Mouse (Mus musculus) midbrain, embryonic 11.5 days (tissue): ENCODE results near the gene Lrba. TPM values are rescaled to one million over a fixed set of nuclear protein-coding genes. Genes with fewer than 3 reads are reported as not detected.

Source experiments
- ATAC-seq: fragments of 200-750 bp; cut with Nextera tagmentation; 2 replicates; pipeline ENCODE4 v1.8.0; 2017; ENCODE audit warnings: moderate TSS enrichment, moderate library complexity; ENCODE audit not compliant: low FRiP score
- DNase-seq: peaks from one replicate; pipeline ENCODE4 v3.0.0; 2015; ENCODE audit warnings: low spot score; ENCODE audit errors: missing footprints
- H3K27ac ChIP-seq: fragments of 300-500 bp; sonication (generic); 2 replicates; pipeline ENCODE4 v1.5.1; 2014; ENCODE audit warnings: low read depth, low read length
- H3K27me3 ChIP-seq: fragments of 300-500 bp; sonication (generic); 2 replicates; pipeline ENCODE4 v1.6.1; 2014; ENCODE audit warnings: mild to moderate bottlenecking, low read length, moderate library complexity, mixed read lengths; ENCODE audit not compliant: control insufficient read depth, insufficient read depth
- H3K36me3 ChIP-seq: fragments of 300-500 bp; sonication (generic); 2 replicates; pipeline ENCODE4 v1.6.1; 2014; ENCODE audit warnings: mild to moderate bottlenecking, low read length, moderate library complexity, mixed read lengths; ENCODE audit not compliant: control insufficient read depth, insufficient read depth
- H3K4me1 ChIP-seq: fragments of 300-500 bp; sonication (generic); 2 replicates; pipeline ENCODE4 v1.6.1; 2014; ENCODE audit warnings: low read length; ENCODE audit not compliant: control insufficient read depth, insufficient read depth
- H3K4me2 ChIP-seq: fragments of 300-500 bp; sonication (generic); 2 replicates; pipeline ENCODE4 v1.6.1; 2014; ENCODE audit warnings: mild to moderate bottlenecking, moderate library complexity
- H3K4me3 ChIP-seq: fragments of 300-500 bp; sonication (generic); 2 replicates; pipeline ENCODE4 v1.5.1; 2014; ENCODE audit warnings: low read depth, low read length
- H3K9ac ChIP-seq: fragments of 300-500 bp; sonication (generic); 2 replicates; pipeline ENCODE4 v1.6.1; 2014; ENCODE audit warnings: low read length
- H3K9me3 ChIP-seq: fragments of 300-500 bp; sonication (generic); 2 replicates; pipeline ENCODE4 v1.6.1; 2016; ENCODE audit warnings: low read length; ENCODE audit not compliant: control insufficient read depth
- WGBS: fragments of 180-500 bp; shearing (Covaris S2); extraction: QIAGEN DNeasy Blood & Tissue Kit; methylation state at CpG from one replicate; pipeline ENCODE4 v1.1.7; 2014; 5-methylcytosine and 5-hydroxymethylcytosine counted together
- polyA plus RNA-seq: library from polyadenylated mRNA; unstranded; fragments of >200 nt; fragmentation: Nextera tagmentation; extraction: Ambion mirVana; gene quantifications from 2 replicates; pipeline ENCODE4 v1.2.1, GENCODE M21; 2014

Gene Lrba
- polyA plus RNA-seq, 1 experiment from 2014 or later: 7.9 TPM

DNA sequence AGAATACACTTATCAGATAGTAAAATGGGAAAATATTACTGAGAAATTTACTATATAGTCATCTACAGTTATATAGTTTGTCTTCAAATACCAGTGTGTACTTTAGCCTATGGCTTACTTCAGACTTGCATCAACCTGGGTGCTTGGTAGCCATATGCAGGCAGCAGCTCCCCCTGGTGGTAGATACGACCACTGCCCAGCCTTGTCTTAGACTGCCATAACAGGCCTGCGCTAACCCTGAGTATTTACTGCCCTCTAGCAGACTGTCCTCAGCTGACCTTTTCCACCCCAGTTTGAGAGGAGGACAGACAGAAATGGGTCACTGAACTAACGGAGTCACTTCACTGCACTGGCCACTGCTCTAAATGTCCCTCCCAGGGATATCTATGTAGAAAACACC is 588.2 kb downstream of the Lrba start:
- H3K36me3 ChIP-seq: no peaks in the 10 kb centered on the region
- H3K9ac ChIP-seq: no peak overlapping the region
- no peaks in the 10 kb centered on the region for H3K9me3 ChIP-seq
- 14% methylated on average over 3 of the region's 3 CpGs for WGBS
- H3K4me2 ChIP-seq: no peak overlapping the region
- no peak overlapping the region for H3K4me3 ChIP-seq
- no peak overlapping the region for H3K27ac ChIP-seq
- H3K4me1 ChIP-seq: peaks cover 2% of the 10 kb centered on the region; the same call in 1 of the 2 replicates
- no peaks in the 10 kb centered on the region for H3K27me3 ChIP-seq
- ATAC-seq: peak; percentile 81; the same call in 1 of the 2 replicates
- peak; percentile 93 for DNase-seq

DNA sequence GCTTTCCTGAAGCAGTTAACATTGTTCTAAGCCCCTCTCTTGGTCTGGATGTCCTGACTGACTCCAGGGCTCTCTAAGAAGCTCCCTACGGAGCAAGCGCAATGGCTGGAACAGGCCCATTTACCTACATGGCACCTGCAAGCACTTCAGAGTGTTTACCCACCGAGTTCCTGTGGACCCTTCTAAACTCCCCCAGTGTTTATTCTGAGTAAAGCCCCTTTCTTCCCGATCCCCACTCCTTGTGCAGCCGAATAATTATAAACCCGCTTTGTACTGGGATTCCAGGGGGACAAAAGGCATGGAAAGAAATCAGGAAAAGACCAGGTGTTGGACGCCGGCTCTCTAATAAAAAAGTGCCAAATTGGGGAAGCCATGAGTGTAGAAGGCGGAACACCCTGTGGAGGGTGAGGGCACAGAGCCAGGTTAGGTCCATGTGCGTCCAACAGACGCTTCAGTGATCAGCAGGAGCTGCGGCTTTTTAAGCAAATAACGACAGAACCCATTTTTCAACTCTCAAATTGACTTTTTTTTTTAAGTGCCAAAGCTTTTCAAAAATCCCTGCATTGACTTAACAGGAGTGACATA is 593.6 kb downstream of the Lrba start:
- Histone ChIP-seq H3K4me2 (no peak overlapping the region), H3K27ac (no peak overlapping the region), H3K36me3 (no peaks in the 10 kb centered on the region), H3K9me3 (no peaks in the 10 kb centered on the region), H3K9ac (no peak overlapping the region), H3K4me1 (peaks cover 5% of the 10 kb centered on the region; the same call in 1 of the 2 replicates), H3K4me3 (no peak overlapping the region), H3K27me3 (no peaks in the 10 kb centered on the region)
- 67% methylated on average over 13 of the region's 13 CpGs for WGBS
- ATAC-seq (no peak), DNase-seq (no peak)

DNA sequence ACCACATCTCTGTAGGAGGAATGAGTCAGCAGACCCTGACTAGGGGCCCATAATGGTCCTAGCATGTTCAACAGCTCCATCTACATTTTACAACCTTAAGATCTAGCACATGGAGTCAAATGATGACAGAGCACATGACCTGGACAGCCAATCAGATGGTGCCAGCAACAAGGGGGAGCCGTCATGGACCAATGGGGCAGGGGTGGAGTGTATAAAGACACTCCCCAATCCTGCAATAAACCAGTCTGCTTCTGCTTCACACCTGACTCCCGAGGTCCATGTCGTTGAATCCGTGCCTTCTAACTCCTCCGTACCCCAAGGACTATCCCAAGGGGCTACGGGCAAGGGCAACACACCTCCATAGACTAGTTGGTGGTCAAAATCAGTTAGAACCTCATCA is 594.9 kb downstream of the Lrba start:
- DNase-seq: no peak
- Histone ChIP-seq H3K4me3 (no peak overlapping the region), H3K4me1 (peaks cover 5% of the 10 kb centered on the region; the same call in 1 of the 2 replicates), H3K36me3 (no peaks in the 10 kb centered on the region), H3K4me2 (no peak overlapping the region), H3K27me3 (no peaks in the 10 kb centered on the region), H3K9ac (no peak overlapping the region), H3K27ac (no peak overlapping the region), H3K9me3 (no peaks in the 10 kb centered on the region)
- ATAC-seq: no peak
- WGBS: 98% methylated on average over 6 of the region's 6 CpGs

DNA sequence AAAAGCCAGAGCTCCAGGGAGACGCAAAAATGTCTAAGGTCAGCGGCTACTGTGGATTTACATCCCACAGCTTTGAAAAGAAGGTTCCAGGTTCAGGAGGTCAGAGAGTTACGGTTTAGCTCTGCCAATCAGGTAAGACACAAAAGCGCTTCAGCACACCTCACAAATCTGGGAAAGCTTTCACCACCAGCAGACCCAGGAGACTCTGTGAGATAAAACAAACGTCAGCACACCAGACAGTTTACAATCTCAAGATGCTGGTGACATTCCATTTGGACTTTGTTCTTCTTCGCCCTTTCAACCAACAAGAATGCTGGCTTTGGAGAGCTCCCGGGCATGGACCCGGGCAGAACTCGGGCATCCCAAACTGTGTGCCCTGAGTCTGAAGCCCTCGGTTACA is 595.9 kb downstream of the Lrba start:
- no peak overlapping the region for H3K4me2 ChIP-seq
- no peak overlapping the region for H3K4me3 ChIP-seq
- H3K4me1 ChIP-seq: peaks cover 5% of the 10 kb centered on the region; the same call in 1 of the 2 replicates
- DNase-seq: no peak
- H3K9ac ChIP-seq: no peak overlapping the region
- no peak overlapping the region for H3K27ac ChIP-seq
- H3K27me3 ChIP-seq: no peaks in the 10 kb centered on the region
- 76% methylated on average over 10 of the region's 10 CpGs for WGBS
- no peak for ATAC-seq
- H3K36me3 ChIP-seq: no peaks in the 10 kb centered on the region
- H3K9me3 ChIP-seq: no peaks in the 10 kb centered on the region

DNA sequence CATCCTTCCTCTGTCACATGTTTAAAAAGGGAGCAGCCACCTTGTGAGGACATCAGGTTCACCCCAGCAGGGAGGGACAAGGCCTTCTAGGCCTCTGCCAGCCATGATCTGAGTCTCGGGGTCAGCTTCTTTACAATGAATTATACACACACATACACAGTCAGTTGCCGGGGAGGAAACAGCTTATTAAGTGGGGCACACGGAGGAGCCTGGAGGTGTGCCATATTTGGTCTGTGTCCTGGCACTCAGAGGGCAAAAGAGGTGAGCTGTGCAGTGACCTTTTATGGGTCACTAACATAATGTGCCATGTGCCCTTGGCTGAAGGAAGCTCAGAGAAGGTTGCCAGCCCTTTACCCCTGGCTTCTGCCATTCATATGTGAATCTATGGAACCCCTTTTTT is 596.9 kb downstream of the Lrba start:
- Histone ChIP-seq H3K4me1 (peaks cover 5% of the 10 kb centered on the region; the same call in 1 of the 2 replicates), H3K27ac (no peak overlapping the region), H3K4me2 (no peak overlapping the region), H3K4me3 (no peak overlapping the region), H3K9ac (no peak overlapping the region), H3K36me3 (no peaks in the 10 kb centered on the region), H3K9me3 (no peaks in the 10 kb centered on the region), H3K27me3 (no peaks in the 10 kb centered on the region)
- DNase-seq (no peak), ATAC-seq (no peak)
- 88% methylated on average over 3 of the region's 3 CpGs for WGBS

DNA sequence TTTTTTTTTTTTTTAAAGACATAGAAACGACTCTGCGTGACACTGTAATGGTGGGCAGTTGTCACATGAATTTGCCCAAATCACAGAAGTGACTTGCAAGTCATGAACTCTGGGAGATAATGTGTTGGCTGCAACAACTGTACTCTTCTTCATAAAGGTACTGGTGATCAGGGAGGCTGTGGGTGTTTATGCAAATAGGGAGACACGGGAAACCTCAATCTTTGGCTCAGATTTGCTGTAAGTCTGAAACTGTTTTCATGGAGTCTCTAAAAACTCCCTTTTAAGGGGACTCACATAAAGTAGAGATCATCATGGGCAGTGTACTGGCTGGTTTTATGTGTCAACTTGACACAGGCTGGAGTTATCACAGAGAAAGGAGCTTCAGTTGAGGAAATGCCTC is 603.0 kb downstream of the Lrba start:
- no peak for ATAC-seq
- H3K9me3 ChIP-seq: no peaks in the 10 kb centered on the region
- no peak overlapping the region for H3K4me3 ChIP-seq
- no peaks in the 10 kb centered on the region for H3K36me3 ChIP-seq
- H3K27ac ChIP-seq: no peak overlapping the region
- no peak overlapping the region for H3K9ac ChIP-seq
- DNase-seq: no peak
- 92% methylated on average over 3 of the region's 3 CpGs for whole genome bisulfite sequencing
- H3K27me3 ChIP-seq: no peaks in the 10 kb centered on the region
- H3K4me2 ChIP-seq: no peak overlapping the region
- no peaks in the 10 kb centered on the region for H3K4me1 ChIP-seq

DNA sequence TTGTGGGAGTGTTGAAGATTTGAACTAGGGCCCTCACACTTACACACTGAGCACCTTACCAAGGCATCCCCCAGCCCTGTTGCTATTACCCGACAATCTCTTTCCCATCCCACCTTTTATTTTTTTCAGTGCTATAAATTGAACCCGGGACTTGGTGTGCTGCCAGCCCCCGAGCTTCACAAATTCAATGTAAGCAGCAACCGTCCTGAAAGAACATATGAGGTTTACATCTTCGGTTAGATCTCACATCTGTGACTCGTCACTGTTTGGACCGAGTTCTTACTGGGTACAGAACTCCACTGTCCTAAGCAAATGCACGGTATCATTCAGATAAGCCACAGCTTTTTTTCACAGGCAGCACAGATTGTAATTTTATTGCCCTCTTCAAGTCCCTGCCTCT is 607.6 kb downstream of the Lrba start:
- WGBS: 83% methylated on average over 8 of the region's 8 CpGs
- Histone ChIP-seq H3K27me3 (no peaks in the 10 kb centered on the region), H3K4me2 (no peak overlapping the region), H3K36me3 (no peaks in the 10 kb centered on the region), H3K9me3 (no peaks in the 10 kb centered on the region), H3K4me3 (no peak overlapping the region), H3K27ac (no peak overlapping the region), H3K9ac (no peak overlapping the region), H3K4me1 (peaks cover 7% of the 10 kb centered on the region)
- no peak for ATAC-seq
- no peak for DNase-seq

Other genes starting within 250 kb of the Lrba start
- not detected in 2 replicates for gene Prss48, start 222.2 kb upstream of the Lrba start, polyA plus RNA-seq
- 1,104 and 1,128 TPM in 2 replicates for gene Rps3a1, start 82.0 kb upstream of the Lrba start, polyA plus RNA-seq